Mouse (Mus musculus): ENCODE measurements around the gene Rnaseh2b.

Rnaseh2b gene

GRCm38 (mm10) chr14:62292488-62293339 is at the start of gene Rnaseh2b, which contains the start of gene Dleu7:
Gene Rnaseh2b, plus strand, starts transcription at chr14:62292589.
Gene Dleu7, minus strand, starts transcription at chr14:62293047.
- DNase-seq (ENCODE audit: low read depth, low spot score), result peak; percentile 5
- no peaks in the 10 kb centered on the region for H3K27me3 ChIP-seq (ENCODE audit: control insufficient read depth, insufficient read depth, low read length, poor library complexity, severe bottlenecking)

GRCm38 (mm10) chr14:62243530-62243929 is 48.9 kb upstream of the Rnaseh2b start:
- DNase-seq (ENCODE audit: low read depth, low spot score), result no peak
- no peaks in the 10 kb centered on the region for H3K27me3 ChIP-seq (ENCODE audit: control insufficient read depth, insufficient read depth, low read length, poor library complexity, severe bottlenecking)
- H3K36me3 ChIP-seq (ENCODE audit: control insufficient read depth, insufficient read depth, low read length, poor library complexity, severe bottlenecking), result no peaks in the 10 kb centered on the region

More at GRCm38 (mm10) chr14:62292488-62293339, at the start of gene Rnaseh2b, which contains the start of gene Dleu7:
- H3K36me3 ChIP-seq (ENCODE audit: control insufficient read depth, insufficient read depth, low read length, poor library complexity, severe bottlenecking), result no peaks in the 10 kb centered on the region

GRCm38 (mm10) chr14:62245557-62245956 is 46.8 kb upstream of the Rnaseh2b start:
- DNase-seq (ENCODE audit: low read depth, low spot score), result peak; percentile 4
- H3K27me3 ChIP-seq (ENCODE audit: control insufficient read depth, insufficient read depth, low read length, poor library complexity, severe bottlenecking), result no peaks in the 10 kb centered on the region
- no peaks in the 10 kb centered on the region for H3K36me3 ChIP-seq (ENCODE audit: control insufficient read depth, insufficient read depth, low read length, poor library complexity, severe bottlenecking)

GRCm38 (mm10) chr14:62248345-62248744 is 44.0 kb upstream of the Rnaseh2b start:
- no peak for DNase-seq (ENCODE audit: low read depth, low spot score)
- Histone ChIP-seq H3K27me3 (ENCODE audit: control insufficient read depth, insufficient read depth, low read length, poor library complexity, severe bottlenecking) (no peaks in the 10 kb centered on the region), H3K36me3 (ENCODE audit: control insufficient read depth, insufficient read depth, low read length, poor library complexity, severe bottlenecking) (no peaks in the 10 kb centered on the region)

DNA sequence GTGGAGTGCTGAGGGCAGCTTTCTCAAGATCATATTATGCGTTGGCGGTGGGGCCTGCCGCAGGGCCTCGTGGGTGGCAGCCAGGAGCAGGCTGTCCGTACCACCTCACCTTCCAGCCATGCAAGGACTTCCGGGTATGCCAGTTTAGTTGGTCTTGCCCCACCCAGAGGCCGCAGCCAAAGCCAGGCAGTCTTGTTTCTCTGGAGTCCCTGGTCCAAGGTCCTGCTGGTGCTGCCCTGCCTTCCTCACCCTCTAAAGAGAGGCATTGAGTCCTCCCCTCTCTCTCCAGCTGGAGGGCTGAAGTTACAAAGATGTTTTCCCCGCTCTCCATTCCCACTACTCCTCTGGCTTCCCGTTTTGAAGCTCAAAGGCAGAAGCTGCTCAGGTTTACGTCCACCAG is 43.6 kb upstream of the Rnaseh2b start:
- DNase-seq (ENCODE audit: low read depth, low spot score), result no peak
- no peaks in the 10 kb centered on the region for H3K36me3 ChIP-seq (ENCODE audit: control insufficient read depth, insufficient read depth, low read length, poor library complexity, severe bottlenecking)
- no peaks in the 10 kb centered on the region for H3K27me3 ChIP-seq (ENCODE audit: control insufficient read depth, insufficient read depth, low read length, poor library complexity, severe bottlenecking)

GRCm38 (mm10) chr14:62249251-62249650 is 43.1 kb upstream of the Rnaseh2b start:
- H3K27me3 ChIP-seq (ENCODE audit: control insufficient read depth, insufficient read depth, low read length, poor library complexity, severe bottlenecking), result no peaks in the 10 kb centered on the region
- H3K36me3 ChIP-seq (ENCODE audit: control insufficient read depth, insufficient read depth, low read length, poor library complexity, severe bottlenecking), result no peaks in the 10 kb centered on the region
- no peak for DNase-seq (ENCODE audit: low read depth, low spot score)

GRCm38 (mm10) chr14:62250046-62250445 is 42.3 kb upstream of the Rnaseh2b start:
- H3K27me3 ChIP-seq (ENCODE audit: control insufficient read depth, insufficient read depth, low read length, poor library complexity, severe bottlenecking), result no peaks in the 10 kb centered on the region
- DNase-seq (ENCODE audit: low read depth, low spot score), result no peak

GRCm38 (mm10) chr14:62251999-62252398 is 40.4 kb upstream of the Rnaseh2b start:
- peak; percentile 81 for DNase-seq (ENCODE audit: low read depth, low spot score)
- H3K27me3 ChIP-seq (ENCODE audit: control insufficient read depth, insufficient read depth, low read length, poor library complexity, severe bottlenecking), result no peaks in the 10 kb centered on the region
- H3K36me3 ChIP-seq (ENCODE audit: control insufficient read depth, insufficient read depth, low read length, poor library complexity, severe bottlenecking), result no peaks in the 10 kb centered on the region

More at GRCm38 (mm10) chr14:62250046-62250445, 42.3 kb upstream of the Rnaseh2b start:
- H3K36me3 ChIP-seq (ENCODE audit: control insufficient read depth, insufficient read depth, low read length, poor library complexity, severe bottlenecking), result no peaks in the 10 kb centered on the region

- DNase-seq (ENCODE audit: low read depth, low spot score), result peak; percentile 6
- Histone ChIP-seq H3K27me3 (ENCODE audit: control insufficient read depth, insufficient read depth, low read length, poor library complexity, severe bottlenecking) (no peaks in the 10 kb centered on the region), H3K36me3 (ENCODE audit: control insufficient read depth, insufficient read depth, low read length, poor library complexity, severe bottlenecking) (no peaks in the 10 kb centered on the region)
Measured at GRCm38 (mm10) chr14:62254371-62254770, 38.0 kb upstream of the Rnaseh2b start.

DNA sequence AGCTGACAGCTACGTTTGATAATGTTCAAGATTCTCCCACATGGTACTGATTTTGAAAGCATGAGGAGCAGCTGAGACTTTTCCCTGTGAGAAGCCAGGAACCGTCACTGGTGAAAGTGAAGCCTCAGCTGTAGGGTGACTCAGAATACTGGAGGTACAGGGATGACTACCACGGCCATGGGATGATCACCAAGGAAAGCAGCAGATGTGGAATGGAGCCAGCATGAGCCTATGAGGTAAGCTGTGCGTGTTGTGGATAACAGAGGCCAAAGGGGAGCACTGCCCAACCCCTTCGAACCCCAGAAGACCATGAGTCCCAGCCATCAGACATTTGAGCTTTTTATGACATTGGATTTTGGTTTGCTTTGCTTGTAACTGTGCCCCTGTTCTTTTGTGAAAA is 36.3 kb upstream of the Rnaseh2b start:
- H3K27me3 ChIP-seq (ENCODE audit: control insufficient read depth, insufficient read depth, low read length, poor library complexity, severe bottlenecking), result no peaks in the 10 kb centered on the region
- no peaks in the 10 kb centered on the region for H3K36me3 ChIP-seq (ENCODE audit: control insufficient read depth, insufficient read depth, low read length, poor library complexity, severe bottlenecking)
- no peak for DNase-seq (ENCODE audit: low read depth, low spot score)

GRCm38 (mm10) chr14:62258125-62258524 is 34.3 kb upstream of the Rnaseh2b start:
- no peak for DNase-seq (ENCODE audit: low read depth, low spot score)
- H3K36me3 ChIP-seq (ENCODE audit: control insufficient read depth, insufficient read depth, low read length, poor library complexity, severe bottlenecking), result no peaks in the 10 kb centered on the region
- H3K27me3 ChIP-seq (ENCODE audit: control insufficient read depth, insufficient read depth, low read length, poor library complexity, severe bottlenecking), result no peaks in the 10 kb centered on the region

- H3K27me3 ChIP-seq (ENCODE audit: control insufficient read depth, insufficient read depth, low read length, poor library complexity, severe bottlenecking), result no peaks in the 10 kb centered on the region
- DNase-seq (ENCODE audit: low read depth, low spot score), result no peak
- no peaks in the 10 kb centered on the region for H3K36me3 ChIP-seq (ENCODE audit: control insufficient read depth, insufficient read depth, low read length, poor library complexity, severe bottlenecking)
Measured at GRCm38 (mm10) chr14:62258978-62259536, 33.3 kb upstream of the Rnaseh2b start.

GRCm38 (mm10) chr14:62270698-62271396 is 21.5 kb upstream of the Rnaseh2b start:
- no peaks in the 10 kb centered on the region for H3K36me3 ChIP-seq (ENCODE audit: control insufficient read depth, insufficient read depth, low read length, poor library complexity, severe bottlenecking)
- no peaks in the 10 kb centered on the region for H3K27me3 ChIP-seq (ENCODE audit: control insufficient read depth, insufficient read depth, low read length, poor library complexity, severe bottlenecking)
- no peak for DNase-seq (ENCODE audit: low read depth, low spot score)

DNA sequence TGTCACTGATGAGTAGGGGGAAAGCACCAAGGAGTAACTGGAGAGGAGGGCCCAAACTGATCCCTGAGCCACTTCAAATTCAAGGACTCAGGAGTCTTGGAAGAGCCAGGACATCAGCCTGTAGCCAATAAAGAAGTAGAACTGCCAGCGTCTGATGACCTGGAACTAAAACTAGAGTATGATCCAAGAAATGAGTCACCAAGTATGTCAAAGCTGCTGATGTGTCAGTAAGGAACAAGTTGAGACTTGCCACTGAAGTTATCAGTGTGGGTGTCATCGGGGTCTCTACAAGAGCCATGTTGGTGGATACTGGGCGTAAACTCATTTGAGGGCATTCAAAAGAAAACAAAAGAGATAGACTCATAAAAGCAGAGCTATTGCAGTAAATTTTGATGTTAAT is 18.8 kb upstream of the Rnaseh2b start:
- no peak for DNase-seq (ENCODE audit: low read depth, low spot score)
- Histone ChIP-seq H3K36me3 (ENCODE audit: control insufficient read depth, insufficient read depth, low read length, poor library complexity, severe bottlenecking) (no peaks in the 10 kb centered on the region), H3K27me3 (ENCODE audit: control insufficient read depth, insufficient read depth, low read length, poor library complexity, severe bottlenecking) (no peaks in the 10 kb centered on the region)

DNA sequence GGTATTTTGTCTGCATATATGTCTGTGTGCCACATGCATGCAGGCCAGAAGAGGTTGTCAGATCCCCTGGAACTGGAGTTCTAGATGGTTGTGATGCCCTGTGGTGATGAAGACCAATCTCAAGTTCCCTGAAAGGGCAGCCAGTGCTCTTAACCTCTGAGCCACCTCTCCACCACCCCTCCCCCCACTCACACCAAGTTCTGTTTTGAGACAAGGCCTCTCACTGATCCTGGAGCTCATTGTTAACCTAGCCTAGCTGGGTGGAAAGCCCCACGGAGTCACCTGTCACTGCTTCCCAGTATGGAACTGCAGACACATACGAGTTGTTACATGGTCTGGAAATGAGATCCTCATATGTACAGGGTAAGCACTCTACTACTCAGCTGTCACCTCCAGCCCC is 9.4 kb upstream of the Rnaseh2b start:
- no peak for DNase-seq (ENCODE audit: low read depth, low spot score)
- no peaks in the 10 kb centered on the region for H3K27me3 ChIP-seq (ENCODE audit: control insufficient read depth, insufficient read depth, low read length, poor library complexity, severe bottlenecking)

More for the DNA sequence above, 9.4 kb upstream of the Rnaseh2b start:
- H3K36me3 ChIP-seq (ENCODE audit: control insufficient read depth, insufficient read depth, low read length, poor library complexity, severe bottlenecking), result no peaks in the 10 kb centered on the region

All from splenic B cell, adult 2 months (primary cell).